In genomic region chr10:79116125-79116849, GRCm38 (mm10) we compare ENCODE assay signal across 8 mouse cellular contexts. TPM values are rescaled to one million over a fixed set of nuclear protein-coding genes. Genes with fewer than 3 reads are reported as not detected.
DNase-seq lines count a peak whose midpoint lies in the region; ATAC-seq and TF ChIP-seq lines count a peak whose summit lies in the region.

No protein-coding gene starts in this region.

- H3K4me2 ChIP-seq in heart, embryonic 13.5 days, result no peak overlapping the region
- H3K4me2 ChIP-seq in kidney, embryonic 15.5 days, result no peak overlapping the region
- no peak overlapping the region for H3K4me2 ChIP-seq in liver, embryonic 14.5 days (ENCODE audit: low read depth)
- no peak overlapping the region for H3K4me2 ChIP-seq in neural tube, embryonic 14.5 days (ENCODE audit: low read depth, low read length)

- peak; percentile 28 for DNase-seq in CD4-positive helper T cell, adult 2 months (ENCODE audit: low read depth, low spot score)
- peak; percentile 36 to 86 for DNase-seq in adrenal gland, adult (ENCODE audit: inconsistent age in 2 of 2, low spot score in 1 of 2)
- peak; percentile 63 for DNase-seq in embryo, embryonic 11.5 days (ENCODE audit: low read depth, low spot score)
- peak in 1 of 3 experiments; percentile 13 for DNase-seq in liver, embryonic 14.5 days (ENCODE audit: low read depth in 3 of 3, low spot score in 3 of 3)

- peak; percentile 63 for TF ChIP-seq CTCF in liver, embryonic 14.5 days (IDR thresholded peaks at IDR 0.05; ENCODE audit: low read depth)

- TF ChIP-seq EP300 in liver, embryonic 14.5 days (IDR thresholded peaks at IDR 0.05; ENCODE audit: low read depth), result no peak

- peaks cover 5% of the 10 kb centered on the region for H3K4me1 ChIP-seq in heart, embryonic 13.5 days
- H3K4me1 ChIP-seq in kidney, embryonic 15.5 days, result peaks cover 4% of the 10 kb centered on the region
- no peaks in the 10 kb centered on the region for H3K4me1 ChIP-seq in liver, embryonic 14.5 days (replicated peaks; ENCODE audit: control insufficient read depth in 2 of 2, insufficient read depth in 2 of 2, low read length in 1 of 2)
- no peaks in the 10 kb centered on the region for H3K4me1 ChIP-seq in neural tube, embryonic 14.5 days (ENCODE audit: control insufficient read depth, insufficient read depth, low read length)

- H3K9me3 ChIP-seq in heart, embryonic 13.5 days, result no peaks in the 10 kb centered on the region
- H3K9me3 ChIP-seq in kidney, embryonic 15.5 days (replicated peaks), result no peaks in the 10 kb centered on the region
- no peaks in the 10 kb centered on the region for H3K9me3 ChIP-seq in liver, embryonic 14.5 days (ENCODE audit: control insufficient read depth, low read length)
- no peaks in the 10 kb centered on the region for H3K9me3 ChIP-seq in neural tube, embryonic 14.5 days (ENCODE audit: control insufficient read depth, low read length)

- WGBS in heart, embryonic 13.5 days, result 26% methylated on average over 4 of the region's 4 CpGs
- 31% methylated on average over 4 of the region's 4 CpGs for WGBS in kidney, embryonic 15.5 days
- 36% methylated on average over 4 of the region's 4 CpGs for WGBS in liver, embryonic 14.5 days (ENCODE audit: insufficient replicate concordance)
- 58% methylated on average over 4 of the region's 4 CpGs for WGBS in neural tube, embryonic 14.5 days

- H3K9ac ChIP-seq in heart, embryonic 13.5 days, result no peak overlapping the region
- no peak overlapping the region for H3K9ac ChIP-seq in kidney, embryonic 15.5 days
- H3K9ac ChIP-seq in liver, embryonic 14.5 days (replicated peaks), result no peak overlapping the region
- H3K9ac ChIP-seq in neural tube, embryonic 14.5 days (replicated peaks; ENCODE audit: low read depth, low read length), result no peak overlapping the region

- H3K27me3 ChIP-seq in heart, embryonic 13.5 days (replicated peaks), result no peaks in the 10 kb centered on the region
- H3K27me3 ChIP-seq in kidney, embryonic 15.5 days, result no peaks in the 10 kb centered on the region
- no peaks in the 10 kb centered on the region for H3K27me3 ChIP-seq in liver, embryonic 14.5 days (ENCODE audit: control insufficient read depth, insufficient read depth, low read length)
- no peaks in the 10 kb centered on the region for H3K27me3 ChIP-seq in neural tube, embryonic 14.5 days (ENCODE audit: control insufficient read depth, insufficient read depth, low read length)

- H3K4me3 ChIP-seq in heart, embryonic 13.5 days, result no peak overlapping the region
- no peak overlapping the region for H3K4me3 ChIP-seq in kidney, embryonic 15.5 days (replicated peaks)
- no peak overlapping the region for H3K4me3 ChIP-seq in liver, embryonic 14.5 days (ENCODE audit: insufficient read depth in 1 of 2, low read depth in 2 of 2, low read length in 2 of 2)
- no peak overlapping the region for H3K4me3 ChIP-seq in neural tube, embryonic 14.5 days (ENCODE audit: low read depth, low read length)

- peak overlapping the region; percentile 76 for H3K27ac ChIP-seq in heart, embryonic 13.5 days (replicated peaks)
- peak overlapping the region; percentile 76 for H3K27ac ChIP-seq in kidney, embryonic 15.5 days
- H3K27ac ChIP-seq in liver, embryonic 14.5 days, result no peak overlapping the region
- no peak overlapping the region for H3K27ac ChIP-seq in neural tube, embryonic 14.5 days (ENCODE audit: low read depth, low read length)

- no peaks in the 10 kb centered on the region for H3K36me3 ChIP-seq in heart, embryonic 13.5 days
- H3K36me3 ChIP-seq in kidney, embryonic 15.5 days, result no peaks in the 10 kb centered on the region
- H3K36me3 ChIP-seq in liver, embryonic 14.5 days (replicated peaks; ENCODE audit: control insufficient read depth, insufficient read depth, low read depth), result no peaks in the 10 kb centered on the region
- no peaks in the 10 kb centered on the region for H3K36me3 ChIP-seq in neural tube, embryonic 14.5 days (ENCODE audit: control insufficient read depth, insufficient read depth, low read length)

- no peak for ATAC-seq in heart, embryonic 13.5 days (ENCODE audit: extremely low read depth, insufficient number of reproducible peaks, low FRiP score, low TSS enrichment)
- peak; percentile 86 for ATAC-seq in kidney, embryonic 15.5 days (replicated peaks; ENCODE audit: low FRiP score)
- ATAC-seq in liver, embryonic 14.5 days (ENCODE audit: insufficient read depth), result no peak
- peak; percentile 66; the same call in 1 of the 2 replicates for ATAC-seq in neural tube, embryonic 14.5 days (ENCODE audit: low read depth)
- ATAC-seq in erythroid progenitor cell, adult 5-6 weeks (replicated peaks; ENCODE audit: low FRiP score, poor library complexity, severe bottlenecking), result no peak

RNA-seq across cellular contexts. Expression of gene 2610008E11Rik, which starts 18.9 kb away (rescaled TPM):
- polyA plus RNA-seq in heart, embryonic 13.5 days (2015; fragmentation: Nextera tagmentation; extraction: Ambion mirVana), result 16.4 and 16.7 TPM in 2 replicates
- 27.7 and 27.9 TPM in 2 replicates for polyA plus RNA-seq in kidney, embryonic 15.5 days (2015; fragmentation: Nextera tagmentation; extraction: Ambion mirVana)
- 0.61 and 1.4 TPM in 2 replicates for polyA plus RNA-seq in liver, embryonic 14.5 days (2012; rRNA removed)
- polyA plus RNA-seq in liver, embryonic 14.5 days (2014; fragmentation: Nextera tagmentation; extraction: Ambion mirVana), result 2.7 and 3.4 TPM in 2 replicates
- 55.8 and 57.0 TPM in 2 replicates for polyA plus RNA-seq in neural tube, embryonic 14.5 days (2014; fragmentation: Nextera tagmentation; extraction: Ambion mirVana)
- total RNA-seq in erythroid progenitor cell, adult 5-6 weeks (2015; ENCODE audit: low replicate concordance), result 6.5 and 8.8 TPM in 2 replicates
- 3.0 and 6.3 TPM in 2 replicates for total RNA-seq in erythroid progenitor cell, adult 5-6 weeks (2017; ENCODE audit: low replicate concordance)

RNA-seq across cellular contexts. Expression of gene Vmn2r80, which starts 32.3 kb away (rescaled TPM):
- not detected in 2 replicates for polyA plus RNA-seq in heart, embryonic 13.5 days (2015; fragmentation: Nextera tagmentation; extraction: Ambion mirVana)
- not detected in 2 replicates for polyA plus RNA-seq in kidney, embryonic 15.5 days (2015; fragmentation: Nextera tagmentation; extraction: Ambion mirVana)
- not detected in 2 replicates for polyA plus RNA-seq in liver, embryonic 14.5 days (2012; rRNA removed)
- not detected in 2 replicates for polyA plus RNA-seq in liver, embryonic 14.5 days (2014; fragmentation: Nextera tagmentation; extraction: Ambion mirVana)
- polyA plus RNA-seq in neural tube, embryonic 14.5 days (2014; fragmentation: Nextera tagmentation; extraction: Ambion mirVana), result not detected in 2 replicates
- total RNA-seq in erythroid progenitor cell, adult 5-6 weeks (2015; ENCODE audit: low replicate concordance), result not detected in 2 replicates
- not detected in 2 replicates for total RNA-seq in erythroid progenitor cell, adult 5-6 weeks (2017; ENCODE audit: low replicate concordance)

Comparison
In these comparisons a context has a peak if more than half of its experiments do, and no peak if none do; other contexts are left out.
1. ATAC-seq: peak in kidney, embryonic 15.5 days (single experiment) and neural tube, embryonic 14.5 days (single experiment); none in heart, embryonic 13.5 days (single experiment), liver, embryonic 14.5 days (single experiment) and erythroid progenitor cell, adult 5-6 weeks (single experiment).
2. H3K27ac ChIP-seq: peak in heart, embryonic 13.5 days (single experiment) and kidney, embryonic 15.5 days (single experiment); none in liver, embryonic 14.5 days (single experiment) and neural tube, embryonic 14.5 days (single experiment).